Mouse (Mus musculus): ENCODE results near the gene Med18. TPM values are rescaled to one million over a fixed set of nuclear protein-coding genes. Genes with fewer than 3 reads are reported as not detected.

Gene Med18
- polyA plus RNA-seq, 1 experiment from 2014 or later, result 41.7 TPM

GRCm38 (mm10) chr4:132474631-132475030, 10.9 kb upstream of the Med18 start:
- WGBS, result 78% methylated on average over 4 of the region's 4 CpGs

GRCm38 (mm10) chr4:132473411-132473810, 9.7 kb upstream of the Med18 start:
- H3K9me3 ChIP-seq, result no peaks in the 10 kb centered on the region
- H3K27ac ChIP-seq (replicated peaks), result no peak overlapping the region
- no peak for DNase-seq (ENCODE audit: low spot score)
- no peak overlapping the region for H3K4me3 ChIP-seq
- 88% methylated on average over 9 of the region's 9 CpGs for WGBS
- H3K27me3 ChIP-seq (replicated peaks; ENCODE audit: low read depth, poor library complexity, severe bottlenecking), result no peaks in the 10 kb centered on the region
- H3K36me3 ChIP-seq (replicated peaks), result no peaks in the 10 kb centered on the region
- H3K4me1 ChIP-seq, result peaks cover 17% of the 10 kb centered on the region

More at GRCm38 (mm10) chr4:132474631-132475030, 10.9 kb upstream of the Med18 start:
- Histone ChIP-seq H3K4me1 (peaks cover 14% of the 10 kb centered on the region), H3K36me3 (replicated peaks) (no peaks in the 10 kb centered on the region), H3K4me3 (no peak overlapping the region), H3K9me3 (no peaks in the 10 kb centered on the region), H3K27ac (replicated peaks) (no peak overlapping the region), H3K27me3 (replicated peaks; ENCODE audit: low read depth, poor library complexity, severe bottlenecking) (no peaks in the 10 kb centered on the region)
- DNase-seq (ENCODE audit: low spot score), result no peak

GRCm38 (mm10) chr4:132469873-132470272, 6.2 kb upstream of the Med18 start:
- no peaks in the 10 kb centered on the region for H3K36me3 ChIP-seq (replicated peaks)
- H3K4me1 ChIP-seq, result peaks cover 17% of the 10 kb centered on the region
- no peaks in the 10 kb centered on the region for H3K9me3 ChIP-seq
- H3K27me3 ChIP-seq (replicated peaks; ENCODE audit: low read depth, poor library complexity, severe bottlenecking), result no peaks in the 10 kb centered on the region
- 6% methylated on average over 3 of the region's 3 CpGs for WGBS
- H3K27ac ChIP-seq (replicated peaks), result peak overlapping the region; percentile 32; the same call in 1 of the 2 replicates
- 0 out of 2 replicates have a peak overlapping the region, but pooled peaks have one; percentile 2 for H3K4me3 ChIP-seq
- peak; percentile 31 for DNase-seq (ENCODE audit: low spot score)

GRCm38 (mm10) chr4:132464255-132464613, 513 bp upstream of the Med18 start:
- peaks cover 29% of the 10 kb centered on the region for H3K36me3 ChIP-seq (replicated peaks)
- WGBS, result 4% methylated on average over 5 of the region's 5 CpGs

GRCm38 (mm10) chr4:132462836-132463235, 885 bp downstream of the Med18 start:
- H3K4me3 ChIP-seq, result peak overlapping the region; percentile 80
- H3K4me1 ChIP-seq, result peaks cover 18% of the 10 kb centered on the region
- H3K36me3 ChIP-seq (replicated peaks), result peaks cover 43% of the 10 kb centered on the region
- DNase-seq (ENCODE audit: low spot score), result no peak
- peak overlapping the region; percentile 87 for H3K27ac ChIP-seq (replicated peaks)
- 13% methylated on average over 11 of the region's 11 CpGs for WGBS
- no peaks in the 10 kb centered on the region for H3K27me3 ChIP-seq (replicated peaks; ENCODE audit: low read depth, poor library complexity, severe bottlenecking)
- no peaks in the 10 kb centered on the region for H3K9me3 ChIP-seq

More at GRCm38 (mm10) chr4:132464255-132464613, 513 bp upstream of the Med18 start:
- Histone ChIP-seq H3K4me3 (peak overlapping the region; percentile 80), H3K27me3 (replicated peaks; ENCODE audit: low read depth, poor library complexity, severe bottlenecking) (no peaks in the 10 kb centered on the region), H3K9me3 (no peaks in the 10 kb centered on the region), H3K27ac (replicated peaks) (peak overlapping the region; percentile 87), H3K4me1 (peaks cover 18% of the 10 kb centered on the region)
- no peak for DNase-seq (ENCODE audit: low spot score)

- peaks cover 57% of the 10 kb centered on the region for H3K36me3 ChIP-seq (replicated peaks)
- WGBS, result 91% methylated on average over 8 of the region's 8 CpGs
- peaks cover 18% of the 10 kb centered on the region for H3K4me1 ChIP-seq
- H3K4me3 ChIP-seq, result no peak overlapping the region
- H3K27ac ChIP-seq (replicated peaks), result no peak overlapping the region
- DNase-seq (ENCODE audit: low spot score), result no peak
- H3K27me3 ChIP-seq (replicated peaks; ENCODE audit: low read depth, poor library complexity, severe bottlenecking), result no peaks in the 10 kb centered on the region
- H3K9me3 ChIP-seq, result no peaks in the 10 kb centered on the region
Measured at GRCm38 (mm10) chr4:132460225-132460624, 3.5 kb downstream of the Med18 start.

GRCm38 (mm10) chr4:132455561-132455960, 8.2 kb downstream of the Med18 start:
- 96% methylated on average over 6 of the region's 6 CpGs for whole genome bisulfite sequencing

GRCm38 (mm10) chr4:132455146-132455545, 8.6 kb downstream of the Med18 start:
- no peak overlapping the region for H3K27ac ChIP-seq (replicated peaks)
- H3K9me3 ChIP-seq, result no peaks in the 10 kb centered on the region
- H3K4me3 ChIP-seq, result no peak overlapping the region
- DNase-seq (ENCODE audit: low spot score), result no peak
- no peaks in the 10 kb centered on the region for H3K4me1 ChIP-seq
- H3K27me3 ChIP-seq (replicated peaks; ENCODE audit: low read depth, poor library complexity, severe bottlenecking), result no peaks in the 10 kb centered on the region
- 78% methylated on average over 3 of the region's 3 CpGs for WGBS
- H3K36me3 ChIP-seq (replicated peaks), result peaks cover 37% of the 10 kb centered on the region

More at GRCm38 (mm10) chr4:132455561-132455960, 8.2 kb downstream of the Med18 start:
- Histone ChIP-seq H3K4me3 (no peak overlapping the region), H3K9me3 (no peaks in the 10 kb centered on the region), H3K36me3 (replicated peaks) (peaks cover 41% of the 10 kb centered on the region), H3K4me1 (no peaks in the 10 kb centered on the region), H3K27ac (replicated peaks) (no peak overlapping the region), H3K27me3 (replicated peaks; ENCODE audit: low read depth, poor library complexity, severe bottlenecking) (no peaks in the 10 kb centered on the region)
- DNase-seq (ENCODE audit: low spot score), result no peak

- H3K27me3 ChIP-seq (replicated peaks; ENCODE audit: low read depth, poor library complexity, severe bottlenecking), result no peaks in the 10 kb centered on the region
- H3K36me3 ChIP-seq (replicated peaks), result peaks cover 28% of the 10 kb centered on the region
- no peak overlapping the region for H3K27ac ChIP-seq (replicated peaks)
- no peak for DNase-seq (ENCODE audit: low spot score)
- H3K4me3 ChIP-seq, result no peak overlapping the region
- WGBS, result 83% methylated on average over 6 of the region's 6 CpGs
- H3K9me3 ChIP-seq, result no peaks in the 10 kb centered on the region
- no peaks in the 10 kb centered on the region for H3K4me1 ChIP-seq
Measured at GRCm38 (mm10) chr4:132454216-132454615, 9.5 kb downstream of the Med18 start.

GRCm38 (mm10) chr4:132449778-132450177, 13.9 kb downstream of the Med18 start:
- H3K9me3 ChIP-seq, result no peaks in the 10 kb centered on the region
- H3K4me3 ChIP-seq, result no peak overlapping the region
- H3K36me3 ChIP-seq (replicated peaks), result no peaks in the 10 kb centered on the region
- DNase-seq (ENCODE audit: low spot score), result no peak
- WGBS, result 89% methylated on average over 3 of the region's 3 CpGs
- no peak overlapping the region for H3K27ac ChIP-seq (replicated peaks)
- H3K27me3 ChIP-seq (replicated peaks; ENCODE audit: low read depth, poor library complexity, severe bottlenecking), result no peaks in the 10 kb centered on the region
- no peaks in the 10 kb centered on the region for H3K4me1 ChIP-seq

GRCm38 (mm10) chr4:132446105-132446504, 17.6 kb downstream of the Med18 start:
- no peak overlapping the region for H3K27ac ChIP-seq (replicated peaks)
- H3K9me3 ChIP-seq, result no peaks in the 10 kb centered on the region
- no peaks in the 10 kb centered on the region for H3K36me3 ChIP-seq (replicated peaks)
- no peak overlapping the region for H3K4me3 ChIP-seq
- 88% methylated on average over 12 of the region's 12 CpGs for WGBS
- no peak for DNase-seq (ENCODE audit: low spot score)
- no peaks in the 10 kb centered on the region for H3K27me3 ChIP-seq (replicated peaks; ENCODE audit: low read depth, poor library complexity, severe bottlenecking)
- H3K4me1 ChIP-seq, result no peaks in the 10 kb centered on the region

GRCm38 (mm10) chr4:132444516-132444915, 19.2 kb downstream of the Med18 start:
- WGBS, result 83% methylated on average over 8 of the region's 8 CpGs

GRCm38 (mm10) chr4:132437857-132438256, 25.9 kb downstream of the Med18 start:
- DNase-seq (ENCODE audit: low spot score), result no peak

More at GRCm38 (mm10) chr4:132444516-132444915, 19.2 kb downstream of the Med18 start:
- no peak overlapping the region for H3K4me3 ChIP-seq
- H3K9me3 ChIP-seq, result no peaks in the 10 kb centered on the region
- no peaks in the 10 kb centered on the region for H3K4me1 ChIP-seq
- H3K27ac ChIP-seq (replicated peaks), result no peak overlapping the region
- no peak for DNase-seq (ENCODE audit: low spot score)
- H3K36me3 ChIP-seq (replicated peaks), result no peaks in the 10 kb centered on the region
- no peaks in the 10 kb centered on the region for H3K27me3 ChIP-seq (replicated peaks; ENCODE audit: low read depth, poor library complexity, severe bottlenecking)

More at GRCm38 (mm10) chr4:132437857-132438256, 25.9 kb downstream of the Med18 start:
- H3K27ac ChIP-seq (replicated peaks), result no peak overlapping the region
- peaks cover 9% of the 10 kb centered on the region for H3K4me1 ChIP-seq
- no peaks in the 10 kb centered on the region for H3K27me3 ChIP-seq (replicated peaks; ENCODE audit: low read depth, poor library complexity, severe bottlenecking)
- no peak overlapping the region for H3K4me3 ChIP-seq
- WGBS, result 53% methylated on average over 11 of the region's 11 CpGs
- no peaks in the 10 kb centered on the region for H3K36me3 ChIP-seq (replicated peaks)
- H3K9me3 ChIP-seq, result no peaks in the 10 kb centered on the region

Measured in embryonic facial prominence, embryonic 10.5 days (tissue).